Mouse (Mus musculus) C2C12 (cell line): ENCODE measurements around the gene Ctsk.

Experiments used
- CEBPB ChIP-seq: IDR thresholded peaks from one replicate; pipeline ENCODE4 v1.6.1; 2011; ENCODE audit warnings: low read depth, mild to moderate bottlenecking, control low read depth, moderate library complexity
- CTCF ChIP-seq: IDR thresholded peaks from one replicate; pipeline ENCODE4 v1.5.1; 2011; ENCODE audit not compliant: control insufficient read depth, insufficient read depth, insufficient read length
- FOSL1 ChIP-seq: IDR thresholded peaks from one replicate; pipeline ENCODE4 v1.8.0; 2011; ENCODE audit warnings: mild to moderate bottlenecking, low read length; ENCODE audit not compliant: poor library complexity, insufficient read depth, severe bottlenecking
- MAX ChIP-seq: IDR thresholded peaks from one replicate; pipeline ENCODE4 v1.6.1; 2011; ENCODE audit warnings: mild to moderate bottlenecking, control low read depth
- MYOD1 ChIP-seq: IDR thresholded peaks from one replicate; pipeline ENCODE4 v1.6.1; 2011; ENCODE audit warnings: low read depth; ENCODE audit not compliant: control insufficient read depth, insufficient read length
- MYOG ChIP-seq: IDR thresholded peaks from one replicate; pipeline ENCODE4 v1.6.1; 2011; ENCODE audit not compliant: control insufficient read depth, insufficient read length; ENCODE audit errors: extremely low read depth
- USF1 ChIP-seq: IDR thresholded peaks from one replicate; pipeline ENCODE4 v1.6.1; 2011; ENCODE audit warnings: low read depth, mild to moderate bottlenecking, control low read depth, moderate library complexity

DNA sequence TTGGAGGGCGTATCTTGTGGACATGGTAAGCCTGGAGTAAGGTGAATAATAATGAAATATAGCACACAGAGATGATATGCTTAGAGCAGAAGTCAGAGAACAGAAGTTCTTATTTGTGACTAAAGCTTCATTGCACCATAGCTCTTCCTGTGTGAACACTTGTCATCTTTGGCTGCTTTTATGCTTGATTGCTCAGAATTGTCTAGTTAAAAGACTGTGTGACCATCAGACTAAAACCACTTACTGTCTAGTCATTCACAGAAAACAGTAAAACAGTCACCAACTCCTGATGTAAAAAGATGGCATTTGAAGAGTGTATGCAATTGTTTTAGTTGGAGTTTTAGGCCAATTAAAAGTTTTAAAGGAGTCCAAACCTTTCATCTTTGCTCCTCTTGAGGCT lies 20.1 kb upstream of the Ctsk start:
- no peak for TF ChIP-seq CTCF
- TF ChIP-seq FOSL1, result no peak
- no peak for TF ChIP-seq MYOD1
- TF ChIP-seq CEBPB, result no peak
- TF ChIP-seq MAX, result no peak
- no peak for TF ChIP-seq USF1
- no peak for TF ChIP-seq MYOG
